Mouse (Mus musculus) adrenal gland, adult 10 weeks (tissue): ENCODE results near the gene Mmgt2. TPM values are rescaled to one million over a fixed set of nuclear protein-coding genes. Genes with fewer than 3 reads are reported as not detected.

ENCODE experiments used
- polyA plus RNA-seq: library from polyadenylated mRNA; stranded (reverse); fragments of 350-450 nt; fragmentation: Illumina TruSeq; extraction: RNeasy Lipid Tissue Mini Kit (QIAGEN cat#74804); gene quantifications from one replicate; pipeline ENCODE4 v1.2.3, GENCODE M21; 2014; ENCODE audit warnings: low read depth, low replicate concordance

Gene Mmgt2
- 34.5 TPM for polyA plus RNA-seq

GRCm38 (mm10) chr11:62648591-62649391 lies at the start of gene Mmgt2:
Gene Mmgt2 (plus strand): TSS chr11:62648664.

DNA sequence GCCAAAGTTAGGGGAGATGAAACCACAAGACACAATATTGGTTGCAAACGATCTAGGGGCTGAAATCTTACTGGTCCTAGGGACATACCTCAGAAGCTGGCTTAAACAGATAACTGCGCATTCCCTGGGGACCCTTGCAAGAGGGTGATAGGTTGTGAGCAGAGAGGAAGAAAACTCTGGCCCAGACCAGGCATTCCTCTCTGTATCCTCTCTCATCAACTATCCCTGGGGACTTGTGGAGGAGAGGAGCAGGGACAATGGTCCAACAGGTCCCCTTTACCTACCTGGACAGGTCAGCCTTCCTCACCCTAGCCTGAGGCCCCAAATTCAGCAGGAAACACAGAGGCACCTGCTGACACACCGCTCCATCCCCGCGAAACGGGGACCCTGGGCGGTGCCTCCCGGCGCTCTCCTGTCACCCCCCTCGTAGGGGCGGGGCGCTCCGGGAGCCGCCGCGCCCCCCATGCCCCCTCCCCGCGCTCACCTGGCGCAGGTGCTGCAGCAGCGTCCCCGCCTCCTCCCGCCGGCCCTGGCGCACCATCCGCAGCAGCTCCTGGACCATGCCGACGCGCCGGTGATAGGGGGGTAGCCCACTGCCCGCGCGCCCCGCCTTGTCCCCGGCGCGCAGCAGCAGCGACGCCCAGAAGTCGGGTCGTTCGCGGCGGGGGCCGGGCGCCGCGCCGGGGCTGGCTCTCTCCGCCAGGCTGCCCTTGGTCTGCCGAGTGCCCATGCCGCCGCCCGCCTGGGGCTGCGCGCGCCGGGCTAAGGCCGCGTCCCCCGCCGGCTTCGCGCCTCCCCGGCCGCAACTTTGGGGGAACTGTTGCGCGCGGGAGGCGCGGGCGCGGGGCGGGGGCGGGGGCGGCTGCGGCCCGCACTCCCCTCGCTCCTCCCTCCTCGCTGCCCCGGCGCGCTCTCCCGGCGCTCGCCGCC lies 538 bp upstream of the Mmgt2 start, which contains the start of gene Lrrc75a:
Gene Lrrc75a, minus strand, starts transcription at position 863 of the 930 bp plus-strand sequence.

Other genes starting within 250 kb of the Mmgt2 start
- gene Pigl, start 190.2 kb upstream of the Mmgt2 start, polyA plus RNA-seq: 5.2 TPM
- gene Ncor1, start 190.1 kb upstream of the Mmgt2 start, polyA plus RNA-seq: 269 TPM
- 24.9 TPM for gene Cenpv, start 109.4 kb upstream of the Mmgt2 start, polyA plus RNA-seq
- gene Ubb, start 97.5 kb upstream of the Mmgt2 start, polyA plus RNA-seq: 52.3 TPM
- not detected for gene Trpv2, start 74.2 kb upstream of the Mmgt2 start, polyA plus RNA-seq
- gene Lrrc75a, start 141 bp upstream of the Mmgt2 start, polyA plus RNA-seq: 42.9 TPM
- gene Zfp287, start 83.2 kb downstream of the Mmgt2 start, polyA plus RNA-seq: 5.1 TPM
- not detected for gene Gm10428, start 104.4 kb downstream of the Mmgt2 start, polyA plus RNA-seq
- 3.1 TPM for gene Zfp286, start 140.8 kb downstream of the Mmgt2 start, polyA plus RNA-seq
- 4.7 TPM for gene Trim16, start 171.6 kb downstream of the Mmgt2 start, polyA plus RNA-seq
- not detected for gene Fbxw10, start 198.4 kb downstream of the Mmgt2 start, polyA plus RNA-seq
- 139 TPM for gene Tvp23b, start 230.8 kb downstream of the Mmgt2 start, polyA plus RNA-seq